Mouse (Mus musculus): ENCODE measurements at regions not wholly inside any gene's neighbourhood (a gene's known extent, or its start where the extent isn't known, plus 50 kb on each side); places are given as distances from the start of the nearest gene placed in this dataset.
A peak's percentile ranks its signal among the peaks of the same experiment; 100 is the strongest.

DNA sequence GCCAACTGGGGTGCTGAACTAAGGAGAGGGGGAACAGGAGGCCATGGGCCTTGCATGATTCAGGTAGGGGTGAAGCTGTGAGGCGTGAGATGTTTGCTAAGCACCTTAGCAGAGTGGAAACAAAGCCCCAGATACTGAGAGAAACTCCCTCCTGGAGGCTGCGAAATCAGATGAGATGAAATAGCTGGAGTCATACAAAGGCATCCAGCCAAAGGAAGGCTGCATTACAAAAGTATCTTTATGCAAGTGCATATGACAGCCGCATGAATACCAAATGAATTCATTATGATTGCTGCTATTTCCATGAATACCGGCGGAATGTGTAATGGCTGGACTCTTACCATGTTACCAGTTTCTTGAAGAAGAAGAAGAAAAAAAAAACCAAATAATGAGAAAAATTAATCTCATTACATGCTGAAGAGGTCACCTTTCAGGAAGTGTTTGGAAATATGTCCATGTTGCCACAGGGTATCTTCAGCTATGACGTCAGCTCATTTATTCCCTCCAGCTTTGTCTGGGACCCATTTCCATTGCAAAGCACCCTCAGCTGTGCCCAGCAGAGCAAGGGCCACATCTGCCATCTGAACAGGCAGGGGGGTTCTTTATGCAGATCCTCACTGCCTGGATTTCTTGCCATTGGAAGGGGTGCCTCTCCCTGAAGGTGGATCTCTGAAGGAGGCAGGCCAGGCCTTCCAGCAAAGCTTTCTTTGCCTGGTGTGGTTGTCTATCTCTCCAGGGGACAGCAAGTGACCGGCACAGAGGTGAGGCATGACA is 551.7 kb upstream of the Mki67 start:
- Histone ChIP-seq H3K4me3 (ENCODE audit: low read depth, low read length) (no peak overlapping the region), H3K9ac (ENCODE audit: low read length) (no peak overlapping the region), H3K36me3 (ENCODE audit: control insufficient read depth, insufficient read depth, low read length) (no peaks in the 10 kb centered on the region), H3K4me1 (replicated peaks; ENCODE audit: control insufficient read depth, insufficient read depth, low read length) (no peaks in the 10 kb centered on the region; the same call in 1 of the 2 replicates), H3K27ac (ENCODE audit: low read depth, low read length) (no peak overlapping the region), H3K27me3 (ENCODE audit: control insufficient read depth, insufficient read depth, low read length) (no peaks in the 10 kb centered on the region), H3K4me2 (ENCODE audit: low read depth, low read length, severe bottlenecking) (no peak overlapping the region), H3K9me3 (ENCODE audit: control insufficient read depth, low read length) (no peaks in the 10 kb centered on the region)
- ATAC-seq (replicated peaks; ENCODE audit: low FRiP score) (no peak), DNase-seq (ENCODE audit: low spot score) (no peak)
- 73% methylated on average over 7 of the region's 7 CpGs for WGBS

DNA sequence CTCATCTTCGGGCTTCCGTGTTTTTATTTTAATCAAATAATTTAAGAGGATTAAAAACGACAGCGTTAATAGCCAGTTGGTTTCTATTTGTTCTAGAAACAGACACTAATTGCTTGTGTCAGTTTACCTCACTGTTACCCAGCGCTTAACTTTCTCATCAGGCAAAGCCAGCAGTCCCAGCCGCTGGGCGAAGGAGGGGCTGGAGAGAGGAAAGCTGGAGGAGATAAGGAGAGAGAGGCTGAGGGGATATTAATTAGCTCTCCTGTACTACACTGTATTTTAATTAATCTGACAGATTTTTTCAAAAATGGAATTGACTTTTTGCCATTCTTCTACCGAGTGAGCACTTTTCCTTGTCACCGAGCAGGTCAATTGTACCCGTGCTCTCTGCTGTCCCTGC is 559.5 kb upstream of the Mki67 start:
- no peaks in the 10 kb centered on the region for H3K27me3 ChIP-seq (ENCODE audit: control insufficient read depth, insufficient read depth, low read length)
- H3K36me3 ChIP-seq (ENCODE audit: control insufficient read depth, insufficient read depth, low read length) = no peaks in the 10 kb centered on the region
- no peak overlapping the region for H3K9ac ChIP-seq (ENCODE audit: low read length)
- H3K4me3 ChIP-seq (ENCODE audit: low read depth, low read length) = no peak overlapping the region
- no peaks in the 10 kb centered on the region for H3K4me1 ChIP-seq (replicated peaks; ENCODE audit: control insufficient read depth, insufficient read depth, low read length)
- H3K27ac ChIP-seq (ENCODE audit: low read depth, low read length) = no peak overlapping the region
- WGBS = 71% methylated on average over 10 of the region's 10 CpGs
- no peak overlapping the region for H3K4me2 ChIP-seq (ENCODE audit: low read depth, low read length, severe bottlenecking)
- ATAC-seq (replicated peaks; ENCODE audit: low FRiP score) = no peak
- DNase-seq (ENCODE audit: low spot score) = no peak
- H3K9me3 ChIP-seq (ENCODE audit: control insufficient read depth, low read length) = no peaks in the 10 kb centered on the region

DNA sequence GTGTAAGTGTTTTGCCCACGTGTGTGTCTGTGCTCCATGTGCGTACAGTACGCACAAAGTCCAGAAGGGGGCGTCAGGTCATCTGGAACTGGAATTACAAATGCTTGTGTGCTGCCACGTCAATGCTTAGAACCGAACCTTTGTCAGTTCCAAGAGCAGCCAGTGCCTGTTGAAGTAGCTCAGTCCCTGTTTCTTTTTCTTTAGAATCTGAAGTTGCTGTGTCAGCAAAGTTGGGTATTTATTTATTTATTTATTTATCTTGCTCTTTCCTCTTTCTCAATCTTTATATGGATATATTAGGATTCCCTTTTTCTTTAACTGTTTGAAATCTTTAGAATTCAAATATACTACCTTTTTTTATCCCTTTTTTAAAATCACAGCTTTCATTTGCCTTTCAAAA is 567.6 kb upstream of the Mki67 start:
- H3K9me3 ChIP-seq (ENCODE audit: control insufficient read depth, low read length) = no peaks in the 10 kb centered on the region
- no peak overlapping the region for H3K27ac ChIP-seq (ENCODE audit: low read depth, low read length)
- no peaks in the 10 kb centered on the region for H3K4me1 ChIP-seq (replicated peaks; ENCODE audit: control insufficient read depth, insufficient read depth, low read length)
- no peak overlapping the region for H3K4me3 ChIP-seq (ENCODE audit: low read depth, low read length)
- ATAC-seq (replicated peaks; ENCODE audit: low FRiP score) = no peak
- no peaks in the 10 kb centered on the region for H3K36me3 ChIP-seq (ENCODE audit: control insufficient read depth, insufficient read depth, low read length)
- no peak overlapping the region for H3K9ac ChIP-seq (ENCODE audit: low read length)
- H3K4me2 ChIP-seq (ENCODE audit: low read depth, low read length, severe bottlenecking) = no peak overlapping the region
- no peak for DNase-seq (ENCODE audit: low spot score)
- WGBS = 86% methylated on average over 6 of the region's 6 CpGs
- no peaks in the 10 kb centered on the region for H3K27me3 ChIP-seq (ENCODE audit: control insufficient read depth, insufficient read depth, low read length)

DNA sequence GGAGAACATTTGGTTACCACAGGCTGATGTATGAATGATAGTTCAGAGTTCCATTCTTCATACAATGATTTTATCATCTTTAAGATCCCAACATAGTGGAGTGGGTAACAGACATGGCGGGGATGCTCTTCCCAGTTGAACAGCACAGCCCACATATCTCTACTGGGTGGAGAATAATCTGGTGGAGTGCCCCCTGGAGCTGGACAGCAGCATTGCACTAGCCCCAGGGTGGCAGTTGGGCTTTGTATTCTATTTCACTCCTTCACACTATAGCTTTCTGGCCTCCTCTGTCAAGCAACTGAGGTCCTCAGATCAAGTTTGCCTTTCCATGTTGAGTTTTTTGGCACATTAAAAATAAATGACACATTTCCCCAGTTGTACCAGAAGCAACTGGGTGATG is 569.4 kb upstream of the Mki67 start:
- Histone ChIP-seq H3K4me3 (ENCODE audit: low read depth, low read length) (no peak overlapping the region), H3K27ac (ENCODE audit: low read depth, low read length) (no peak overlapping the region), H3K9me3 (ENCODE audit: control insufficient read depth, low read length) (no peaks in the 10 kb centered on the region), H3K4me1 (replicated peaks; ENCODE audit: control insufficient read depth, insufficient read depth, low read length) (no peaks in the 10 kb centered on the region), H3K9ac (ENCODE audit: low read length) (no peak overlapping the region), H3K4me2 (ENCODE audit: low read depth, low read length, severe bottlenecking) (no peak overlapping the region), H3K27me3 (ENCODE audit: control insufficient read depth, insufficient read depth, low read length) (no peaks in the 10 kb centered on the region), H3K36me3 (ENCODE audit: control insufficient read depth, insufficient read depth, low read length) (no peaks in the 10 kb centered on the region)
- 85% methylated on average over 1 of the region's 1 CpGs for WGBS
- DNase-seq (ENCODE audit: low spot score) (no peak), ATAC-seq (replicated peaks; ENCODE audit: low FRiP score) (no peak)

- H3K9me3 ChIP-seq (ENCODE audit: control insufficient read depth, low read length) = no peaks in the 10 kb centered on the region
- no peaks in the 10 kb centered on the region for H3K27me3 ChIP-seq (ENCODE audit: control insufficient read depth, insufficient read depth, low read length)
- H3K4me1 ChIP-seq (replicated peaks; ENCODE audit: control insufficient read depth, insufficient read depth, low read length) = no peaks in the 10 kb centered on the region
- H3K27ac ChIP-seq (ENCODE audit: low read depth, low read length) = no peak overlapping the region
- H3K36me3 ChIP-seq (ENCODE audit: control insufficient read depth, insufficient read depth, low read length) = no peaks in the 10 kb centered on the region
- no peak for ATAC-seq (replicated peaks; ENCODE audit: low FRiP score)
- no peak overlapping the region for H3K4me2 ChIP-seq (ENCODE audit: low read depth, low read length, severe bottlenecking)
- WGBS = 85% methylated on average over 6 of the region's 6 CpGs
- H3K9ac ChIP-seq (ENCODE audit: low read length) = no peak overlapping the region
- no peak for DNase-seq (ENCODE audit: low spot score)
- H3K4me3 ChIP-seq (ENCODE audit: low read depth, low read length) = no peak overlapping the region
These were observed 577.5 kb upstream of the Mki67 start for GRCm38 (mm10) chr7:136293536-136294145.

DNA sequence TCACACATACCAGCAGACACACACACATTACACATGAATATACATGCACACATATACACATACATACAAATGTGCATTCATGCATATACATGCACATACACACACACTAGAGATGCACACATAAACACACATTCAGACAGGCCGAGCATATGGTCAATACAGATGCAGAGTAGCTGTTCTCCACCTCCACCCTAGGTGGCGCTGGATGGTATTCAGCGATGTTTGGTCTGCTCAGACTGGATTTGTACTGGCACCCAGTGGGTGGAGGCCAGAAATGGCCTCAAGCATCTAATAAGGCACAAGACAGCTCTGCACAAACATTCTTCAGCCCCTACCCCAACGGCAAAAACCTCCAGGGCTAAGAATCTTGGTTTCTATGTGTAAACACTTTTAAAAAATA is 578.3 kb upstream of the Mki67 start:
- WGBS = 43% methylated on average over 4 of the region's 4 CpGs
- Histone ChIP-seq H3K9me3 (ENCODE audit: control insufficient read depth, low read length) (no peaks in the 10 kb centered on the region), H3K4me1 (replicated peaks; ENCODE audit: control insufficient read depth, insufficient read depth, low read length) (no peaks in the 10 kb centered on the region), H3K27ac (ENCODE audit: low read depth, low read length) (no peak overlapping the region), H3K36me3 (ENCODE audit: control insufficient read depth, insufficient read depth, low read length) (no peaks in the 10 kb centered on the region), H3K4me2 (ENCODE audit: low read depth, low read length, severe bottlenecking) (no peak overlapping the region), H3K4me3 (ENCODE audit: low read depth, low read length) (no peak overlapping the region), H3K27me3 (ENCODE audit: control insufficient read depth, insufficient read depth, low read length) (no peaks in the 10 kb centered on the region), H3K9ac (ENCODE audit: low read length) (no peak overlapping the region)
- ATAC-seq (replicated peaks; ENCODE audit: low FRiP score) = no peak
- peak; percentile 59 for DNase-seq (ENCODE audit: low spot score)

GRCm38 (mm10) chr7:136297901-136298513 is 581.8 kb upstream of the Mki67 start:
- Histone ChIP-seq H3K27ac (ENCODE audit: low read depth, low read length) (no peak overlapping the region), H3K9me3 (ENCODE audit: control insufficient read depth, low read length) (no peaks in the 10 kb centered on the region), H3K36me3 (ENCODE audit: control insufficient read depth, insufficient read depth, low read length) (no peaks in the 10 kb centered on the region), H3K4me3 (ENCODE audit: low read depth, low read length) (no peak overlapping the region), H3K9ac (ENCODE audit: low read length) (no peak overlapping the region), H3K4me2 (ENCODE audit: low read depth, low read length, severe bottlenecking) (no peak overlapping the region), H3K4me1 (replicated peaks; ENCODE audit: control insufficient read depth, insufficient read depth, low read length) (no peaks in the 10 kb centered on the region), H3K27me3 (ENCODE audit: control insufficient read depth, insufficient read depth, low read length) (no peaks in the 10 kb centered on the region)
- DNase-seq (ENCODE audit: low spot score) (no peak), ATAC-seq (replicated peaks; ENCODE audit: low FRiP score) (no peak)
- 89% methylated on average over 2 of the region's 2 CpGs for WGBS

- H3K4me3 ChIP-seq (ENCODE audit: low read depth, low read length) = no peak overlapping the region
- H3K9ac ChIP-seq (ENCODE audit: low read length) = no peak overlapping the region
- H3K27ac ChIP-seq (ENCODE audit: low read depth, low read length) = no peak overlapping the region
- WGBS = 79% methylated on average over 4 of the region's 4 CpGs
- no peaks in the 10 kb centered on the region for H3K36me3 ChIP-seq (ENCODE audit: control insufficient read depth, insufficient read depth, low read length)
- no peaks in the 10 kb centered on the region for H3K27me3 ChIP-seq (ENCODE audit: control insufficient read depth, insufficient read depth, low read length)
- ATAC-seq (replicated peaks; ENCODE audit: low FRiP score) (no peak), DNase-seq (ENCODE audit: low spot score) (no peak)
- H3K4me1 ChIP-seq (replicated peaks; ENCODE audit: control insufficient read depth, insufficient read depth, low read length) = no peaks in the 10 kb centered on the region
- no peaks in the 10 kb centered on the region for H3K9me3 ChIP-seq (ENCODE audit: control insufficient read depth, low read length)
- H3K4me2 ChIP-seq (ENCODE audit: low read depth, low read length, severe bottlenecking) = no peak overlapping the region
These were observed 588.3 kb upstream of the Mgmt start for GRCm38 (mm10) chr7:136306137-136306536.

DNA sequence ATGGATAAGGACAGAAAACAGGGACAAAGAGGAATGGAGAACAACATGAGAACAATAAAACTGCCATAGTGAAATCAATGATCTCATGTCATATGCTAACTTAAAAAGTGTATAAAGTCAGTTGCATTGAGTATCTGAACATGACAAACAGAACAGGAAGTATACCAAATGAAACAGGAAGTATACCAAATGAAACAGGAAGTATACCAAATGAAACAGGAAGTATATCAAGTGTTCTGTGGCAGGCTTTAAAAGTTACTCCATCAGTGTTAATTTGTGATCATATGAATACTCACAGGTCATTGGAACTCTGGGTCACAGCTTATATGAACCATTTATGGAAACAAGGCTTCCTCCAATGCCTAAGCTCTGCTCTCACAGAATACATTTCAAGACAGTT is 585.6 kb upstream of the Mgmt start:
- no peak overlapping the region for H3K27ac ChIP-seq (ENCODE audit: low read depth, low read length)
- no peaks in the 10 kb centered on the region for H3K4me1 ChIP-seq (replicated peaks; ENCODE audit: control insufficient read depth, insufficient read depth, low read length)
- ATAC-seq (replicated peaks; ENCODE audit: low FRiP score) (no peak), DNase-seq (ENCODE audit: low spot score) (no peak)
- H3K4me2 ChIP-seq (ENCODE audit: low read depth, low read length, severe bottlenecking) = no peak overlapping the region
- H3K9me3 ChIP-seq (ENCODE audit: control insufficient read depth, low read length) = no peaks in the 10 kb centered on the region
- no peaks in the 10 kb centered on the region for H3K27me3 ChIP-seq (ENCODE audit: control insufficient read depth, insufficient read depth, low read length)
- no peak overlapping the region for H3K4me3 ChIP-seq (ENCODE audit: low read depth, low read length)
- H3K9ac ChIP-seq (ENCODE audit: low read length) = no peak overlapping the region
- H3K36me3 ChIP-seq (ENCODE audit: control insufficient read depth, insufficient read depth, low read length) = no peaks in the 10 kb centered on the region
